In genomic region chr2:80945521-80945920, GRCm38 (mm10) we compare ENCODE assay signal across 28 mouse cellular contexts.
"Had no signal": no experiment of that assay in that cellular context is flagged by ENCODE, and none has a peak within 500 bp of the region (broad histone marks: within the 10 kb centered on the region; RNA-seq: fewer than 3 reads in every experiment).

No protein-coding gene starts in this region.

- ATAC-seq: hindbrain, postnatal 0 days; intestine, embryonic 16.5 days had no signal

- H3K4me1 ChIP-seq: heart, embryonic 13.5 days; heart, embryonic 15.5 days; hindbrain, embryonic 13.5 days; hindbrain, embryonic 15.5 days; kidney, embryonic 15.5 days; limb, embryonic 12.5 days; liver, embryonic 13.5 days; liver, embryonic 15.5 days had no signal

- H3K9me3 ChIP-seq: heart, embryonic 13.5 days; heart, embryonic 15.5 days; hindbrain, embryonic 13.5 days; hindbrain, embryonic 15.5 days; kidney, embryonic 15.5 days; limb, embryonic 10.5 days; limb, embryonic 12.5 days; liver, embryonic 13.5 days; liver, embryonic 15.5 days had no signal

- H3K4me3 ChIP-seq: heart, adult 2 months; heart, embryonic 13.5 days; heart, embryonic 15.5 days; hindbrain, embryonic 13.5 days; hindbrain, embryonic 15.5 days; kidney, embryonic 15.5 days; limb, embryonic 10.5 days; limb, embryonic 12.5 days; liver, embryonic 13.5 days; liver, embryonic 15.5 days had no signal

- H3K27ac ChIP-seq: heart, adult 2 months; heart, embryonic 13.5 days; heart, embryonic 15.5 days; hindbrain, embryonic 13.5 days; hindbrain, embryonic 15.5 days; hindbrain, postnatal 0 days; kidney, embryonic 15.5 days; kidney, postnatal 0 days; limb, embryonic 10.5 days; limb, embryonic 12.5 days; liver, embryonic 13.5 days; liver, embryonic 15.5 days had no signal

- H3K27me3 ChIP-seq: heart, embryonic 13.5 days; heart, embryonic 15.5 days; hindbrain, embryonic 13.5 days; hindbrain, embryonic 15.5 days; kidney, embryonic 15.5 days; limb, embryonic 12.5 days; liver, embryonic 13.5 days; liver, embryonic 15.5 days had no signal

- H3K9ac ChIP-seq: heart, embryonic 13.5 days; heart, embryonic 15.5 days; hindbrain, embryonic 13.5 days; hindbrain, embryonic 15.5 days; kidney, embryonic 15.5 days; limb, embryonic 12.5 days; liver, embryonic 13.5 days; liver, embryonic 15.5 days had no signal

- H3K36me3 ChIP-seq: heart, embryonic 13.5 days; heart, embryonic 15.5 days; hindbrain, embryonic 13.5 days; hindbrain, embryonic 15.5 days; kidney, embryonic 15.5 days; limb, embryonic 10.5 days; limb, embryonic 12.5 days; liver, embryonic 13.5 days; liver, embryonic 15.5 days had no signal

- H3K4me2 ChIP-seq: heart, embryonic 11.5 days; heart, embryonic 13.5 days; heart, embryonic 15.5 days; hindbrain, embryonic 13.5 days; hindbrain, embryonic 15.5 days; kidney, embryonic 15.5 days; limb, embryonic 12.5 days; liver, embryonic 11.5 days; liver, embryonic 13.5 days; liver, embryonic 15.5 days had no signal

- DNase-seq: gastrocnemius, postnatal 14 days; gastrocnemius, postnatal 36 days; heart, adult 11 months; heart, adult 2 months; heart, postnatal 14 days; heart, postnatal 36 days; kidney, adult 11 months; kidney, adult 2 months; kidney, adult 9 months; kidney, postnatal 14 days; kidney, postnatal 36 days; layer of hippocampus, adult 9-11 months; layer of hippocampus, postnatal 36 days; liver; liver, embryonic 13.5 days had no signal
